Mouse (Mus musculus) testis, adult 2 months (tissue): Measurements from ENCODE around the gene Paqr6.

Source experiments
- CTCF ChIP-seq: fragments of 200-500 bp; IDR thresholded peaks from 2 replicates; pipeline ENCODE4 v1.5.1; 2012; ENCODE audit warnings: low read depth, mild to moderate bottlenecking, inconsistent platforms, low read length, moderate library complexity; ENCODE audit not compliant: control insufficient read depth, insufficient read depth, insufficient replicate concordance
- POLR2A ChIP-seq: fragments of 200-500 bp; IDR thresholded peaks from 2 replicates; pipeline ENCODE4 v1.6.1; 2012; ENCODE audit warnings: low read depth, mild to moderate bottlenecking, inconsistent platforms, low read length, moderate library complexity; ENCODE audit not compliant: control insufficient read depth

- no peak for TF ChIP-seq CTCF
- TF ChIP-seq POLR2A: no peak
Observed at GRCm38 (mm10) chr3:88395288-88395687, 30.9 kb downstream of the Paqr6 start.
